Mouse (Mus musculus): ENCODE data around the gene Junb. TPM values are rescaled to one million over a fixed set of nuclear protein-coding genes. Genes with fewer than 3 reads are reported as not detected.

The Junb gene
- polyA plus RNA-seq, 1 experiment from 2014 or later, result 9.4 TPM

GRCm38 (mm10) chr8:84968650-84969049, 9.9 kb downstream of the Junb start:
- no peak for ATAC-seq (ENCODE audit: low FRiP score)
- peak overlapping the region; percentile 71 for H3K4me2 ChIP-seq
- H3K27ac ChIP-seq (replicated peaks), result peak overlapping the region; percentile 88
- peak overlapping the region; percentile 73 for H3K4me3 ChIP-seq (replicated peaks)
- peaks cover 29% of the 10 kb centered on the region for H3K36me3 ChIP-seq
- no peaks in the 10 kb centered on the region for H3K27me3 ChIP-seq (replicated peaks)
- 14% methylated on average over 2 of the region's 2 CpGs for WGBS
- H3K9ac ChIP-seq (replicated peaks), result peak overlapping the region; percentile 87
- peaks cover 50% of the 10 kb centered on the region for H3K4me1 ChIP-seq
- H3K9me3 ChIP-seq (replicated peaks), result no peaks in the 10 kb centered on the region

GRCm38 (mm10) chr8:84967532-84968304, 10.8 kb downstream of the Junb start:
- no peak for ATAC-seq (ENCODE audit: low FRiP score)
- no peaks in the 10 kb centered on the region for H3K9me3 ChIP-seq (replicated peaks)
- H3K36me3 ChIP-seq, result peaks cover 20% of the 10 kb centered on the region
- no peak overlapping the region for H3K27ac ChIP-seq (replicated peaks)
- no peaks in the 10 kb centered on the region for H3K27me3 ChIP-seq (replicated peaks)
- H3K4me2 ChIP-seq, result no peak overlapping the region
- 91% methylated on average over 13 of the region's 13 CpGs for WGBS
- peaks cover 50% of the 10 kb centered on the region for H3K4me1 ChIP-seq
- no peak overlapping the region for H3K9ac ChIP-seq (replicated peaks)
- no peak overlapping the region for H3K4me3 ChIP-seq (replicated peaks)

GRCm38 (mm10) chr8:84966603-84967002, 11.9 kb downstream of the Junb start:
- H3K4me3 ChIP-seq (replicated peaks), result 0 out of 2 replicates have a peak overlapping the region, but pooled peaks have one; percentile 69
- ATAC-seq (ENCODE audit: low FRiP score), result no peak
- H3K27me3 ChIP-seq (replicated peaks), result no peaks in the 10 kb centered on the region
- no peak overlapping the region for H3K9ac ChIP-seq (replicated peaks)
- peak overlapping the region; percentile 96 for H3K4me2 ChIP-seq
- H3K27ac ChIP-seq (replicated peaks), result peak overlapping the region; percentile 54
- peaks cover 15% of the 10 kb centered on the region for H3K36me3 ChIP-seq
- H3K4me1 ChIP-seq, result peaks cover 49% of the 10 kb centered on the region
- WGBS, result 66% methylated on average over 3 of the region's 3 CpGs
- H3K9me3 ChIP-seq (replicated peaks), result no peaks in the 10 kb centered on the region

- Histone ChIP-seq H3K4me1 (peaks cover 41% of the 10 kb centered on the region), H3K9me3 (replicated peaks) (no peaks in the 10 kb centered on the region), H3K27ac (replicated peaks) (peak overlapping the region; percentile 76), H3K36me3 (peaks cover 14% of the 10 kb centered on the region; the same call in 1 of the 2 replicates), H3K4me3 (replicated peaks) (peak overlapping the region; percentile 69), H3K4me2 (peak overlapping the region; percentile 96), H3K9ac (replicated peaks) (peak overlapping the region; percentile 79), H3K27me3 (replicated peaks) (no peaks in the 10 kb centered on the region)
- peak; percentile 81 for ATAC-seq (ENCODE audit: low FRiP score)
- WGBS, result under 1% methylated on average over 41 of the region's 41 CpGs
Measured at GRCm38 (mm10) chr8:84965731-84966291, 12.7 kb downstream of the Junb start.

GRCm38 (mm10) chr8:84963952-84964351, 14.6 kb downstream of the Junb start:
- H3K4me3 ChIP-seq (replicated peaks), result no peak overlapping the region
- no peak overlapping the region for H3K4me2 ChIP-seq
- no peak overlapping the region for H3K27ac ChIP-seq (replicated peaks)
- no peaks in the 10 kb centered on the region for H3K9me3 ChIP-seq (replicated peaks)
- ATAC-seq (ENCODE audit: low FRiP score), result no peak
- WGBS, result 87% methylated on average over 4 of the region's 4 CpGs
- H3K36me3 ChIP-seq, result peaks cover 19% of the 10 kb centered on the region
- peaks cover 34% of the 10 kb centered on the region for H3K4me1 ChIP-seq
- no peak overlapping the region for H3K9ac ChIP-seq (replicated peaks)
- H3K27me3 ChIP-seq (replicated peaks), result no peaks in the 10 kb centered on the region

GRCm38 (mm10) chr8:84959811-84960210, 18.7 kb downstream of the Junb start:
- Histone ChIP-seq H3K4me2 (no peak overlapping the region), H3K27ac (replicated peaks) (no peak overlapping the region), H3K9me3 (replicated peaks) (no peaks in the 10 kb centered on the region), H3K36me3 (peaks cover 28% of the 10 kb centered on the region), H3K27me3 (replicated peaks) (no peaks in the 10 kb centered on the region), H3K9ac (replicated peaks) (no peak overlapping the region), H3K4me1 (peaks cover 4% of the 10 kb centered on the region), H3K4me3 (replicated peaks) (no peak overlapping the region)
- ATAC-seq (ENCODE audit: low FRiP score), result no peak
- WGBS, result 95% methylated on average over 7 of the region's 7 CpGs

- Histone ChIP-seq H3K27ac (replicated peaks) (no peak overlapping the region), H3K4me1 (no peaks in the 10 kb centered on the region), H3K9ac (replicated peaks) (no peak overlapping the region), H3K4me2 (no peak overlapping the region), H3K9me3 (replicated peaks) (no peaks in the 10 kb centered on the region), H3K4me3 (replicated peaks) (no peak overlapping the region), H3K36me3 (peaks cover 25% of the 10 kb centered on the region), H3K27me3 (replicated peaks) (peaks cover 13% of the 10 kb centered on the region)
- 48% methylated on average over 2 of the region's 2 CpGs for WGBS
- ATAC-seq (ENCODE audit: low FRiP score), result peak; percentile 51; the same call in 1 of the 2 replicates
Measured at GRCm38 (mm10) chr8:84956768-84957167, 21.8 kb downstream of the Junb start.

GRCm38 (mm10) chr8:84952612-84953255, 25.8 kb downstream of the Junb start:
- H3K9me3 ChIP-seq (replicated peaks), result no peaks in the 10 kb centered on the region
- WGBS, result 8% methylated on average over 18 of the region's 18 CpGs
- H3K27ac ChIP-seq (replicated peaks), result no peak overlapping the region
- peaks cover 38% of the 10 kb centered on the region for H3K27me3 ChIP-seq (replicated peaks)
- peak overlapping the region; percentile 23; the same call in 1 of the 2 replicates for H3K9ac ChIP-seq (replicated peaks)
- no peak overlapping the region; the same call in 1 of the 2 replicates for H3K4me2 ChIP-seq
- ATAC-seq (ENCODE audit: low FRiP score), result no peak
- no peak overlapping the region for H3K4me3 ChIP-seq (replicated peaks)
- H3K4me1 ChIP-seq, result no peaks in the 10 kb centered on the region
- peaks cover 2% of the 10 kb centered on the region for H3K36me3 ChIP-seq

- no peak for ATAC-seq (ENCODE audit: low FRiP score)
- Histone ChIP-seq H3K27ac (replicated peaks) (no peak overlapping the region), H3K9me3 (replicated peaks) (no peaks in the 10 kb centered on the region), H3K4me3 (replicated peaks) (no peak overlapping the region), H3K36me3 (no peaks in the 10 kb centered on the region), H3K27me3 (replicated peaks) (peaks cover 46% of the 10 kb centered on the region), H3K4me2 (no peak overlapping the region), H3K4me1 (peaks cover 25% of the 10 kb centered on the region), H3K9ac (replicated peaks) (no peak overlapping the region)
- 20% methylated on average over 12 of the region's 12 CpGs for WGBS
Measured at GRCm38 (mm10) chr8:84949753-84950152, 28.8 kb downstream of the Junb start.

- H3K4me1 ChIP-seq, result peaks cover 36% of the 10 kb centered on the region
- no peaks in the 10 kb centered on the region for H3K36me3 ChIP-seq
- H3K27me3 ChIP-seq (replicated peaks), result peaks cover 48% of the 10 kb centered on the region
- no peak overlapping the region for H3K9ac ChIP-seq (replicated peaks)
- no peaks in the 10 kb centered on the region for H3K9me3 ChIP-seq (replicated peaks)
- peak overlapping the region; percentile 59 for H3K4me3 ChIP-seq (replicated peaks)
- H3K4me2 ChIP-seq, result peak overlapping the region; percentile 77
- peak overlapping the region; percentile 86; the same call in 1 of the 2 replicates for H3K27ac ChIP-seq (replicated peaks)
- 14% methylated on average over 9 of the region's 9 CpGs for WGBS
- no peak for ATAC-seq (ENCODE audit: low FRiP score)
Measured at GRCm38 (mm10) chr8:84947241-84947545, 31.3 kb downstream of the Junb start.

GRCm38 (mm10) chr8:84946528-84947240, 31.8 kb downstream of the Junb start, which contains the start of gene Rtbdn:
Gene Rtbdn (plus strand): TSS chr8:84946991.
- WGBS, result 8% methylated on average over 17 of the region's 17 CpGs
- peaks cover 45% of the 10 kb centered on the region for H3K27me3 ChIP-seq (replicated peaks)

More at GRCm38 (mm10) chr8:84946528-84947240, 31.8 kb downstream of the Junb start, which contains the start of gene Rtbdn:
- Histone ChIP-seq H3K9me3 (replicated peaks) (no peaks in the 10 kb centered on the region), H3K27ac (replicated peaks) (peak within 1 kb of the TSS; percentile 86), H3K4me2 (peak within 1 kb of the TSS; percentile 77), H3K36me3 (no peaks in the 10 kb centered on the region), H3K9ac (replicated peaks) (peak within 1 kb of the TSS; percentile 76), H3K4me1 (peaks cover 36% of the 10 kb centered on the region), H3K4me3 (replicated peaks) (peak within 1 kb of the TSS; percentile 59)
- ATAC-seq (ENCODE audit: low FRiP score), result peak; percentile 35; the same call in 1 of the 2 replicates
